Mouse (Mus musculus): Measurements from ENCODE around the gene Ankrd13c.
"Not testable (repeated sequence)": the region's sequence is repeated elsewhere in the genome, so short reads cannot be mapped to it uniquely, and the experiment has no call there.

The Ankrd13c gene

GRCm38 (mm10) chr3:157946843-157947358, at the start of gene Ankrd13c:
Ankrd13c (plus strand) TSS chr3:157947239.
- peak; percentile 90 for DNase-seq (ENCODE audit: low spot score)

- no peak for DNase-seq (ENCODE audit: low spot score)
Measured at GRCm38 (mm10) chr3:157897645-157898044, 49.4 kb upstream of the Ankrd13c start.

- DNase-seq (ENCODE audit: low spot score): no peak
Measured at GRCm38 (mm10) chr3:157899986-157900385, 47.1 kb upstream of the Ankrd13c start.

- no peak for DNase-seq (ENCODE audit: low spot score)
Measured at GRCm38 (mm10) chr3:157901721-157902120, 45.3 kb upstream of the Ankrd13c start.

- DNase-seq (ENCODE audit: low spot score): no peak
Measured at GRCm38 (mm10) chr3:157908166-157908565, 38.9 kb upstream of the Ankrd13c start.

GRCm38 (mm10) chr3:157910262-157910661, 36.8 kb upstream of the Ankrd13c start:
- DNase-seq (ENCODE audit: low spot score): no peak

GRCm38 (mm10) chr3:157912155-157912554, 34.9 kb upstream of the Ankrd13c start:
- DNase-seq (ENCODE audit: low spot score): no peak

GRCm38 (mm10) chr3:157916336-157916735, 30.7 kb upstream of the Ankrd13c start:
- DNase-seq (ENCODE audit: low spot score): no peak

- no peak for DNase-seq (ENCODE audit: low spot score)
Measured at GRCm38 (mm10) chr3:157921376-157921775, 25.7 kb upstream of the Ankrd13c start.

- DNase-seq (ENCODE audit: low spot score): peak; percentile 38
Measured at GRCm38 (mm10) chr3:157923268-157923835, 23.7 kb upstream of the Ankrd13c start.

GRCm38 (mm10) chr3:157924692-157925328, 22.2 kb upstream of the Ankrd13c start, which contains the start of gene Cth:
Cth (minus strand) TSS chr3:157925077.
- DNase-seq (ENCODE audit: low spot score): peak; percentile 91

- no peak for DNase-seq (ENCODE audit: low spot score)
Measured at GRCm38 (mm10) chr3:157925706-157926510, 21.1 kb upstream of the Ankrd13c start.

GRCm38 (mm10) chr3:157926761-157927160, 20.3 kb upstream of the Ankrd13c start:
- no peak for DNase-seq (ENCODE audit: low spot score)

- DNase-seq (ENCODE audit: low spot score): no peak
Measured at GRCm38 (mm10) chr3:157928731-157929130, 18.3 kb upstream of the Ankrd13c start.

- no peak for DNase-seq (ENCODE audit: low spot score)
Measured at GRCm38 (mm10) chr3:157929417-157929816, 17.6 kb upstream of the Ankrd13c start.

GRCm38 (mm10) chr3:157931592-157931991, 15.4 kb upstream of the Ankrd13c start:
- DNase-seq (ENCODE audit: low spot score): no peak

- no peak for DNase-seq (ENCODE audit: low spot score)
Measured at GRCm38 (mm10) chr3:157932074-157932473, 15.0 kb upstream of the Ankrd13c start.

- not testable (repeated sequence) for DNase-seq (ENCODE audit: low spot score)
Measured at GRCm38 (mm10) chr3:157933223-157933622, 13.8 kb upstream of the Ankrd13c start.

GRCm38 (mm10) chr3:157934301-157934823, 12.7 kb upstream of the Ankrd13c start:
- no peak for DNase-seq (ENCODE audit: low spot score)

GRCm38 (mm10) chr3:157938585-157938984, 8.5 kb upstream of the Ankrd13c start:
- DNase-seq (ENCODE audit: low spot score): no peak

GRCm38 (mm10) chr3:157947383-157948280, 593 bp downstream of the Ankrd13c start:
- peak; percentile 34 for DNase-seq (ENCODE audit: low spot score)
